Mouse (Mus musculus): ENCODE data around the gene Rbm17. TPM values are rescaled to one million over a fixed set of nuclear protein-coding genes. Genes with fewer than 3 reads are reported as not detected.

The Rbm17 gene
- polyA plus RNA-seq, 1 experiment from 2014 or later, result 58.1 TPM

DNA sequence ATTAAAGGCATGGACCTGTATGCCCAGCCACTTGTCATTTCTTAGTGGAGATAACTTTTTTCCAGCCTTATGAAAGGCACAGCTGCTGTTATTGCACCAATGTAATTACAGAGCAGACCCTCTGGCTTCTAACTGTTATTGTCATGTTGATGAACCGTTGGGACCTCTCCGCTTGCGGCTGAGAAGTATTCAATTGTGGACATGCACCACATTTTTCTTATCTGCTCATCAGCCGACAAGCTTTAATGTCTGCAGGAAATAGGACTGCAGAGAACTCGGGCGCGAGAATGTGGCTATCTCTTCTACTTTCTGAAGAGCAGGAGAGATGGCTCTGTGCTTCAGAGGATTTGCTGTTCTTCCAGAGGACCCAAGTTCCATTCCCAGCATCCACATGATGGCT, 37.7 kb downstream of the Rbm17 start:
- Histone ChIP-seq H3K27ac (ENCODE audit: low read depth, low read length) (no peak overlapping the region), H3K36me3 (ENCODE audit: control insufficient read depth, insufficient read depth) (no peaks in the 10 kb centered on the region), H3K27me3 (replicated peaks; ENCODE audit: control insufficient read depth, insufficient read depth, low read length) (no peaks in the 10 kb centered on the region), H3K4me2 (replicated peaks; ENCODE audit: low read depth) (no peak overlapping the region), H3K4me1 (replicated peaks; ENCODE audit: control insufficient read depth, insufficient read depth, low read length) (no peaks in the 10 kb centered on the region), H3K9me3 (ENCODE audit: control insufficient read depth) (no peaks in the 10 kb centered on the region), H3K4me3 (ENCODE audit: low read depth, low read length) (no peak overlapping the region), H3K9ac (ENCODE audit: low read depth, low read length) (no peak overlapping the region)
- no peak for TF ChIP-seq CTCF (IDR thresholded peaks at IDR 0.05; ENCODE audit: low read depth)
- ATAC-seq, result no peak
- WGBS, result 69% methylated on average over 7 of the region's 7 CpGs

DNA sequence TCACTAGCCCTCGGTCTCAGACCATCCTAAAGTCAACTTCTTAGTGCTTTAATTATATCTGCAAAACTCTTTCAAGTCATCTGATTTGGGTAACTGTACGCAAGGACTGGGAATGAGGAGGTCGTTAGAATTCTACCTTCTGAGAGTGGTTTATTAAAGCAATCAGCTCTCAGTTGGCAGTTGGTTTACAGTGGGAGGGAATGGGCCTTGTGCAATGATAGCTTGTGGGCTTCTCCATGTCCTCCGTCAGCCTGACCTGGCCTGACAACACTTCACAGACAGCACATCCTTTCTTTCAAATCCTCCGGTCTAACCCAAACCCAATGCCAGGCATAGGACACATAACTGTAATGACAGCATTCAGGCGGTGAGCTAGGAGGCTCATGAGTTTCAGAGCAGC, 39.2 kb downstream of the Rbm17 start:
- 85% methylated on average over 6 of the region's 6 CpGs for WGBS
- no peak overlapping the region for H3K27ac ChIP-seq (ENCODE audit: low read depth, low read length)
- no peak for ATAC-seq
- H3K27me3 ChIP-seq (replicated peaks; ENCODE audit: control insufficient read depth, insufficient read depth, low read length), result no peaks in the 10 kb centered on the region
- H3K9ac ChIP-seq (ENCODE audit: low read depth, low read length), result no peak overlapping the region
- H3K4me3 ChIP-seq (ENCODE audit: low read depth, low read length), result no peak overlapping the region
- H3K36me3 ChIP-seq (ENCODE audit: control insufficient read depth, insufficient read depth), result no peaks in the 10 kb centered on the region
- H3K4me2 ChIP-seq (replicated peaks; ENCODE audit: low read depth), result no peak overlapping the region
- H3K9me3 ChIP-seq (ENCODE audit: control insufficient read depth), result no peaks in the 10 kb centered on the region
- no peak for TF ChIP-seq CTCF (IDR thresholded peaks at IDR 0.05; ENCODE audit: low read depth)
- H3K4me1 ChIP-seq (replicated peaks; ENCODE audit: control insufficient read depth, insufficient read depth, low read length), result no peaks in the 10 kb centered on the region

DNA sequence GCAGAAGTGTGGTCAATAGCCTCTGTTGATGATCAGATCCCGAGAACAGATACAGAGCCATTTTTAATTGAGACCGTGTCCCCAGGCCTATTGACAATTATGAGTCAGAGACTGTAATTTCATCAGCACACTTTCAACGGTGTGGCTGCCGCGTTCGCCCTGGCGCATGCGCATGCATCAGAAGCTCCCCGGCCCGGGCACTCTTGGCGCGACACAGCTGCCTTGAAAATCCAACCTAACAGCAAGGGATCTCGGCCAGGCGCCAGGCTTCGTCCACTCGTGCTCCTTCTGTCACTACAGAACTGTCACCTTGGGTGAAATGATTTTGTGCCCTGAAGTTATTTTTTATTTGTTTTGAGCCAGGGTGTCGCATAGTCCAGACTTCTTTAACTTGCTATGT, 40.7 kb downstream of the Rbm17 start:
- 89% methylated on average over 17 of the region's 17 CpGs for WGBS
- no peak for ATAC-seq
- TF ChIP-seq CTCF (IDR thresholded peaks at IDR 0.05; ENCODE audit: low read depth), result no peak

DNA sequence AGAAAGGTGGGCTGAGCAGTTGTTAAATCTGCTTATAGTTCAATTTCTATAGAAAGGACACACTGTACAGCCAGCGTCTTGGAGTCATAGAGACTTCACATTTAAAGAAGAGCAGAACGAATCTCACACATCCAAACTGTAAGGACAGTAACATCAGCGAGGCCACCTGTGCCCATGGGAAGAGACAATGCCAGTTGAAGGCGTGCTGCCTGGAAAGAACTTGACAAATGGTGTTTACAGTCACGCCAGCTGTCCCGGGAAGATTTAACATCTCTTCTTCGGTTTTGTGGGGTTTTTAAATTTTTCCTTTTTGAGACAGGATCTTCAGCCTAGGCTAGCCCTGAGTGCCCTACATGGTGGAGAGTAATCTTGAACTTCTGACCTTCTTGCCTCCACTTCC, 45.3 kb downstream of the Rbm17 start:
- H3K27ac ChIP-seq (ENCODE audit: low read depth, low read length), result no peak overlapping the region
- no peak for ATAC-seq
- no peaks in the 10 kb centered on the region; the same call in 1 of the 2 replicates for H3K4me1 ChIP-seq (replicated peaks; ENCODE audit: control insufficient read depth, insufficient read depth, low read length)
- H3K9ac ChIP-seq (ENCODE audit: low read depth, low read length), result no peak overlapping the region
- no peak for TF ChIP-seq CTCF (IDR thresholded peaks at IDR 0.05; ENCODE audit: low read depth)
- H3K4me2 ChIP-seq (replicated peaks; ENCODE audit: low read depth), result no peak overlapping the region
- no peaks in the 10 kb centered on the region for H3K9me3 ChIP-seq (ENCODE audit: control insufficient read depth)
- H3K4me3 ChIP-seq (ENCODE audit: low read depth, low read length), result no peak overlapping the region
- 79% methylated on average over 7 of the region's 7 CpGs for WGBS
- H3K27me3 ChIP-seq (replicated peaks; ENCODE audit: control insufficient read depth, insufficient read depth, low read length), result 0 out of 2 replicates have a peak, but pooled peaks cover 2% of the 10 kb centered on the region
- H3K36me3 ChIP-seq (ENCODE audit: control insufficient read depth, insufficient read depth), result no peaks in the 10 kb centered on the region

More for the DNA sequence above, 40.7 kb downstream of the Rbm17 start:
- Histone ChIP-seq H3K4me3 (ENCODE audit: low read depth, low read length) (no peak overlapping the region), H3K27me3 (replicated peaks; ENCODE audit: control insufficient read depth, insufficient read depth, low read length) (no peaks in the 10 kb centered on the region), H3K27ac (ENCODE audit: low read depth, low read length) (no peak overlapping the region), H3K4me1 (replicated peaks; ENCODE audit: control insufficient read depth, insufficient read depth, low read length) (no peaks in the 10 kb centered on the region), H3K4me2 (replicated peaks; ENCODE audit: low read depth) (no peak overlapping the region), H3K9ac (ENCODE audit: low read depth, low read length) (no peak overlapping the region), H3K9me3 (ENCODE audit: control insufficient read depth) (no peaks in the 10 kb centered on the region), H3K36me3 (ENCODE audit: control insufficient read depth, insufficient read depth) (no peaks in the 10 kb centered on the region)

DNA sequence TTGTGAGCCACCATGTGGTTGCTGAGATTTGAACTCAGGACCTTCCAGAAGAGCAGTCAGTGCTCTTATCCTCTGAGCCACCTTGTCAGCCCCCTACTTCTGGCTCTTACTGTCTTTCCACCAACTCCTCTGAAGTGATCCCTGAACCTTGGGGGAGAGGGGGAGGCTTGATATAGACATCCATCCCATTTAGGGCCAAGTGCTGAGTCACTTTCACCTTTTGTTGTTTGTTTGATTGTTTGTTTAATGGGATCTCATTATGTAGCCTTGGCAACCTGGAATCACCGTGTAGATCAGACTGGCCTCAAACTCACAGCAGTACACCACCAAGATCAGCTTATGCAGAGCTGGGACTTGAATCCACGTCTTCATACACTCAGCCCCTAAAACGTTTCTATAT, 46.7 kb downstream of the Rbm17 start:
- H3K9me3 ChIP-seq (ENCODE audit: control insufficient read depth), result no peaks in the 10 kb centered on the region
- no peak overlapping the region for H3K9ac ChIP-seq (ENCODE audit: low read depth, low read length)
- no peak overlapping the region for H3K4me2 ChIP-seq (replicated peaks; ENCODE audit: low read depth)
- no peak for ATAC-seq
- no peaks in the 10 kb centered on the region for H3K36me3 ChIP-seq (ENCODE audit: control insufficient read depth, insufficient read depth)
- no peak overlapping the region for H3K4me3 ChIP-seq (ENCODE audit: low read depth, low read length)
- TF ChIP-seq CTCF (IDR thresholded peaks at IDR 0.05; ENCODE audit: low read depth), result no peak
- no peak overlapping the region for H3K27ac ChIP-seq (ENCODE audit: low read depth, low read length)
- H3K27me3 ChIP-seq (replicated peaks; ENCODE audit: control insufficient read depth, insufficient read depth, low read length), result 0 out of 2 replicates have a peak, but pooled peaks cover 2% of the 10 kb centered on the region
- 42% methylated on average over 3 of the region's 3 CpGs for WGBS
- no peaks in the 10 kb centered on the region; the same call in 1 of the 2 replicates for H3K4me1 ChIP-seq (replicated peaks; ENCODE audit: control insufficient read depth, insufficient read depth, low read length)

DNA sequence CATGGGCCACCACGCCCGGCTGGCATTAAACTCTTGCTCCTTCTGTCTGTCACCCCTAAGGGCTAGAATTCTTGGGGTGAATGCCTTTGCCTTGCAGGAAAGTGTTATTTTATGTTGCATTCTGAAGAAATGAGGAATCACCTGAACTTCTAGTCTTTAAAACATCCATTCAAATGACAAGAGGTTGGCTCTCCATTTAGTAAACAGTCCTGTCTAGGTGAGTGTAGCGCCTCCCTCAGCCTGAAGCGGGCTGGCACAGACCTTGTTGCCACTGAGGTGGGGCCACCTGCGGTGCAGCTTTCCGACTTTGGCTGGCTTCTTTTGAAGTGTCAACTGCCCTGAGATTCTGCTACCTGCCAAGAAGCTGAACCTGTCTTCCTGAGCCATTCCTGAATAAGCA, 48.6 kb downstream of the Rbm17 start:
- Histone ChIP-seq H3K9me3 (ENCODE audit: control insufficient read depth) (no peaks in the 10 kb centered on the region), H3K36me3 (ENCODE audit: control insufficient read depth, insufficient read depth) (no peaks in the 10 kb centered on the region), H3K27ac (ENCODE audit: low read depth, low read length) (no peak overlapping the region), H3K9ac (ENCODE audit: low read depth, low read length) (no peak overlapping the region), H3K4me2 (replicated peaks; ENCODE audit: low read depth) (no peak overlapping the region), H3K4me3 (ENCODE audit: low read depth, low read length) (no peak overlapping the region), H3K4me1 (replicated peaks; ENCODE audit: control insufficient read depth, insufficient read depth, low read length) (no peaks in the 10 kb centered on the region; the same call in 1 of the 2 replicates), H3K27me3 (replicated peaks; ENCODE audit: control insufficient read depth, insufficient read depth, low read length) (0 out of 2 replicates have a peak, but pooled peaks cover 2% of the 10 kb centered on the region)
- 59% methylated on average over 6 of the region's 6 CpGs for WGBS
- TF ChIP-seq CTCF (IDR thresholded peaks at IDR 0.05; ENCODE audit: low read depth), result no peak
- ATAC-seq, result no peak

All from intestine, postnatal 0 days (tissue).